34 mouse cellular contexts compared by ENCODE assay signal in the genomic region with DNA sequence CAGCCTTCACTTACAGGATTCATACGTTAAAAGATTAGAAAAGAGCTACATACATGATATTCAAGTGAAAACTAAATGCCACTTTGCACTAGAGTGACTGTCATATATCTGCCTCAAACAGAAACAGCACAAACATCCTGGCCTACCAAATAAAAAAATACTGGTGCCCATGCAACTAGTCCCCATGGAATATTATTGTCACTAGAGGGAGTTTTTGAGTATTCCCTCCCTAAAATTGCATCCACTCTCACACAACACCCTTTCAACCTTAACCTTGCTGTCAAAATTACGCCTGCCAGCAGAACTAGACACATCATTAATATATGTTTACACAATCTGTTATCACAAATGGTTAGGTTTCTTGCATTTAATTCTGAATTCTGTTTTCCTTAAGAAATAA. TPM values are rescaled to one million over a fixed set of nuclear protein-coding genes. Genes with fewer than 3 reads are reported as not detected.
DNase-seq lines count a peak whose midpoint lies in the region; ATAC-seq and TF ChIP-seq lines count a peak whose summit lies in the region.
"Had no signal": no experiment of that assay in that cellular context is flagged by ENCODE, and none has a peak within 500 bp of the region (broad histone marks: within the 10 kb centered on the region; RNA-seq: fewer than 3 reads in every experiment).

No protein-coding gene starts in this region.

- H3K36me3 ChIP-seq in hindbrain, postnatal 0 days (ENCODE audit: insufficient read depth, low read length), result no peaks in the 10 kb centered on the region
- no peaks in the 10 kb centered on the region for H3K36me3 ChIP-seq in hindbrain, embryonic 16.5 days (ENCODE audit: control insufficient read depth, insufficient read depth, low read length)
- H3K36me3 ChIP-seq in lung, embryonic 14.5 days (ENCODE audit: insufficient read depth), result no peaks in the 10 kb centered on the region
- no peaks in the 10 kb centered on the region for H3K36me3 ChIP-seq in neural tube, embryonic 12.5 days
- H3K36me3 ChIP-seq: embryonic facial prominence, embryonic 13.5 days; hindbrain, embryonic 10.5 days; stomach, embryonic 15.5 days had no signal

- peak overlapping the region; percentile 11 for H3K4me2 ChIP-seq in hindbrain, postnatal 0 days (ENCODE audit: low read depth, low read length)
- H3K4me2 ChIP-seq in hindbrain, embryonic 16.5 days (ENCODE audit: low read length), result no peak overlapping the region
- H3K4me2 ChIP-seq in lung, embryonic 14.5 days, result no peak overlapping the region
- H3K4me2 ChIP-seq in neural tube, embryonic 12.5 days (replicated peaks), result 0 out of 2 replicates have a peak overlapping the region, but pooled peaks have one; percentile 2
- H3K4me2 ChIP-seq: embryonic facial prominence, embryonic 13.5 days; forebrain, embryonic 13.5 days; heart, embryonic 11.5 days; stomach, embryonic 15.5 days had no signal

- peak; percentile 42 for TF ChIP-seq CTCF in hindbrain, postnatal 0 days (IDR thresholded peaks at IDR 0.05; ENCODE audit: low read depth)
- TF ChIP-seq CTCF in lung, embryonic 14.5 days (IDR thresholded peaks at IDR 0.05; ENCODE audit: low read depth), result no peak

- H3K9ac ChIP-seq in hindbrain, postnatal 0 days (replicated peaks; ENCODE audit: low read length), result no peak overlapping the region
- H3K9ac ChIP-seq in hindbrain, embryonic 16.5 days (ENCODE audit: low read depth, low read length), result no peak overlapping the region
- no peak overlapping the region for H3K9ac ChIP-seq in lung, embryonic 14.5 days
- H3K9ac ChIP-seq in neural tube, embryonic 12.5 days, result no peak overlapping the region
- H3K9ac ChIP-seq: embryonic facial prominence, embryonic 13.5 days; forebrain, embryonic 13.5 days; stomach, embryonic 15.5 days had no signal

- H3K27ac ChIP-seq in hindbrain, postnatal 0 days, result no peak overlapping the region
- no peak overlapping the region for H3K27ac ChIP-seq in hindbrain, embryonic 16.5 days (ENCODE audit: low read depth, low read length)
- H3K27ac ChIP-seq in lung, embryonic 14.5 days (ENCODE audit: low read depth), result no peak overlapping the region
- H3K27ac ChIP-seq in neural tube, embryonic 12.5 days, result no peak overlapping the region
- H3K27ac ChIP-seq: embryonic facial prominence, embryonic 13.5 days; forebrain, embryonic 13.5 days; hindbrain, embryonic 10.5 days; limb, embryonic 10.5 days; macrophage; stomach, embryonic 15.5 days had no signal

- H3K4me3 ChIP-seq in hindbrain, postnatal 0 days (ENCODE audit: low read length), result no peak overlapping the region
- no peak overlapping the region for H3K4me3 ChIP-seq in hindbrain, embryonic 16.5 days (ENCODE audit: low read length)
- H3K4me3 ChIP-seq in lung, embryonic 14.5 days (ENCODE audit: low read depth, low read length), result no peak overlapping the region
- no peak overlapping the region for H3K4me3 ChIP-seq in neural tube, embryonic 12.5 days
- H3K4me3 ChIP-seq: embryonic facial prominence, embryonic 13.5 days; erythroblast, embryonic 14.5 days; forebrain, embryonic 13.5 days; hindbrain, embryonic 10.5 days; limb, embryonic 10.5 days; stomach, embryonic 15.5 days had no signal

- WGBS in hindbrain, postnatal 0 days, result 83% methylated on average over 2 of the region's 2 CpGs
- 80% methylated on average over 2 of the region's 2 CpGs for WGBS in hindbrain, embryonic 16.5 days
- 79% methylated on average over 2 of the region's 2 CpGs for WGBS in lung, embryonic 14.5 days
- 89% methylated on average over 2 of the region's 2 CpGs for WGBS in neural tube, embryonic 12.5 days

- no peaks in the 10 kb centered on the region for H3K9me3 ChIP-seq in hindbrain, postnatal 0 days (ENCODE audit: low read length)
- no peaks in the 10 kb centered on the region for H3K9me3 ChIP-seq in hindbrain, embryonic 16.5 days (ENCODE audit: control insufficient read depth, low read length)
- no peaks in the 10 kb centered on the region for H3K9me3 ChIP-seq in lung, embryonic 14.5 days (ENCODE audit: low read depth, low read length)
- H3K9me3 ChIP-seq in neural tube, embryonic 12.5 days, result no peaks in the 10 kb centered on the region
- H3K9me3 ChIP-seq: embryonic facial prominence, embryonic 13.5 days; forebrain, embryonic 13.5 days; hindbrain, embryonic 10.5 days; limb, embryonic 10.5 days; stomach, embryonic 15.5 days had no signal

- peaks cover 6% of the 10 kb centered on the region; the same call in 1 of the 2 replicates for H3K4me1 ChIP-seq in hindbrain, postnatal 0 days (ENCODE audit: insufficient read depth, low read length)
- peaks cover 22% of the 10 kb centered on the region for H3K4me1 ChIP-seq in hindbrain, embryonic 16.5 days (ENCODE audit: control insufficient read depth, insufficient read depth, low read depth, low read length)
- 0 out of 2 replicates have a peak, but pooled peaks cover 4% of the 10 kb centered on the region for H3K4me1 ChIP-seq in lung, embryonic 14.5 days (ENCODE audit: insufficient read depth)
- peaks cover 19% of the 10 kb centered on the region; the same call in 1 of the 2 replicates for H3K4me1 ChIP-seq in neural tube, embryonic 12.5 days

- no peak for ATAC-seq in hindbrain, postnatal 0 days
- no peak for ATAC-seq in hindbrain, embryonic 16.5 days
- no peak for ATAC-seq in lung, embryonic 14.5 days (ENCODE audit: insufficient read depth)
- ATAC-seq in neural tube, embryonic 12.5 days (ENCODE audit: low FRiP score, low read depth), result no peak
- ATAC-seq: activated CD4-positive, CD25-positive, alpha-beta regulatory T cell, adult 4 months; forebrain, embryonic 13.5 days; inflammation-experienced regulatory T-cells, adult 6 months had no signal

- DNase-seq in hindbrain, postnatal 0 days (ENCODE audit: low spot score), result no peak
- peak; percentile 19 for DNase-seq in lung, embryonic 14.5 days
- no peak for DNase-seq in lung, postnatal 10 days
- DNase-seq in neural tube, embryonic 10.5 days (ENCODE audit: extremely low spot score, low spot score), result no peak
- DNase-seq in cerebellum, adult 9-11 months, result no peak
- DNase-seq: adrenal gland, postnatal 10 days; cerebellum, adult 18-20 months; cerebellum, postnatal 25 days; embryo, embryonic 11 days; gastrocnemius, postnatal 10 days; kidney, postnatal 4 days; layer of hippocampus, adult 9-11 months; thymus, adult 18-20 months; thymus, postnatal 36 days had no signal

- H3K27me3 ChIP-seq in hindbrain, postnatal 0 days (ENCODE audit: insufficient read depth, low read length), result no peaks in the 10 kb centered on the region
- H3K27me3 ChIP-seq in hindbrain, embryonic 16.5 days (replicated peaks; ENCODE audit: control insufficient read depth, insufficient read depth, low read length), result no peaks in the 10 kb centered on the region
- H3K27me3 ChIP-seq in lung, embryonic 14.5 days (ENCODE audit: insufficient read depth, low read length), result no peaks in the 10 kb centered on the region
- H3K27me3 ChIP-seq in neural tube, embryonic 12.5 days (replicated peaks), result no peaks in the 10 kb centered on the region
- H3K27me3 ChIP-seq: embryonic facial prominence, embryonic 13.5 days; forebrain, embryonic 13.5 days; stomach, embryonic 15.5 days had no signal

RNA-seq across cellular contexts. Expression of a gene that starts 2.6 kb away (rescaled TPM):
- total RNA-seq in hindbrain, postnatal 0 days (2014; rRNA removed), result 23.0 and 23.3 TPM in 2 replicates
- 11.2 and 11.4 TPM in 2 replicates for polyA plus RNA-seq in hindbrain, postnatal 0 days (2015; fragmentation: Nextera tagmentation; extraction: Ambion mirVana)
- 13.1 TPM in 2 replicates for polyA plus RNA-seq in hindbrain, embryonic 16.5 days (2015; fragmentation: Nextera tagmentation; extraction: Ambion mirVana)
- polyA plus RNA-seq in lung, embryonic 14.5 days (2014; fragmentation: Nextera tagmentation; extraction: Ambion mirVana), result 17.2 and 19.1 TPM in 2 replicates
- polyA plus RNA-seq in neural tube, embryonic 12.5 days (2016; fragmentation: Nextera tagmentation; extraction: Ambion mirVana), result 14.3 and 14.5 TPM in 2 replicates

RNA-seq across cellular contexts. Expression of a gene that starts 28.9 kb away (rescaled TPM):
- not detected in 2 replicates for total RNA-seq in hindbrain, postnatal 0 days (2014; rRNA removed)
- not detected in 2 replicates for polyA plus RNA-seq in hindbrain, postnatal 0 days (2015; fragmentation: Nextera tagmentation; extraction: Ambion mirVana)
- polyA plus RNA-seq in hindbrain, embryonic 16.5 days (2015; fragmentation: Nextera tagmentation; extraction: Ambion mirVana), result not detected in 2 replicates
- not detected in 2 replicates for polyA plus RNA-seq in lung, embryonic 14.5 days (2014; fragmentation: Nextera tagmentation; extraction: Ambion mirVana)
- not detected in 2 replicates for polyA plus RNA-seq in neural tube, embryonic 12.5 days (2016; fragmentation: Nextera tagmentation; extraction: Ambion mirVana)
- total RNA-seq: adrenal gland, postnatal 10 days; gastrocnemius, postnatal 10 days; granulocyte monocyte progenitor cell, adult 5-6 weeks; liver, adult 2 months; MEL had no signal
- polyA plus RNA-seq: activated CD4-positive, CD25-positive, alpha-beta regulatory T cell, adult 4 months; C2C12; embryonic facial prominence, embryonic 13.5 days; erythroblast, embryonic 14.5 days; forebrain, embryonic 13.5 days; heart, embryonic 11.5 days; heart, postnatal 0 days; hindbrain, embryonic 10.5 days; inflammation-experienced regulatory T-cells, adult 6 months; kidney, embryonic 14.5 days; limb, embryonic 10.5 days; liver, adult 2 months; liver, embryonic 16.5 days; macrophage; neural tube, embryonic 14.5 days; stomach, embryonic 15.5 days had no signal

Comparison
In these comparisons a context has a peak if more than half of its experiments do, and no peak if none do; other contexts are left out.
1. H3K4me2 ChIP-seq: peak in hindbrain, postnatal 0 days (single experiment) and neural tube, embryonic 12.5 days (single experiment); none in hindbrain, embryonic 16.5 days (single experiment) and lung, embryonic 14.5 days (single experiment).